Mouse (Mus musculus) midbrain, embryonic 16.5 days (tissue): Measurements from ENCODE around the gene Snx25. TPM values are rescaled to one million over a fixed set of nuclear protein-coding genes. Genes with fewer than 3 reads are reported as not detected.

Source experiments
- ATAC-seq: fragments of 200-750 bp; cut with Nextera tagmentation; 2 replicates; pipeline ENCODE4 v1.8.0; 2017; ENCODE audit warnings: moderate TSS enrichment
- H3K27ac ChIP-seq: fragments of 300-500 bp; sonication (generic); 2 replicates; pipeline ENCODE4 v1.5.1; 2014; ENCODE audit warnings: mild to moderate bottlenecking, low read length, mixed read lengths
- H3K27me3 ChIP-seq: fragments of 300-500 bp; sonication (generic); 2 replicates; pipeline ENCODE4 v1.6.1; 2014; ENCODE audit warnings: low read depth, low read length, mixed read lengths; ENCODE audit not compliant: control insufficient read depth, insufficient read depth
- H3K36me3 ChIP-seq: fragments of 300-500 bp; sonication (generic); 2 replicates; pipeline ENCODE4 v1.6.1; 2014; ENCODE audit warnings: mild to moderate bottlenecking, low read length, moderate library complexity, mixed read lengths; ENCODE audit not compliant: control insufficient read depth, insufficient read depth
- H3K4me1 ChIP-seq: fragments of 300-500 bp; sonication (generic); 2 replicates; pipeline ENCODE4 v1.6.1; 2014; ENCODE audit warnings: mild to moderate bottlenecking, low read length, mixed read lengths; ENCODE audit not compliant: control insufficient read depth, insufficient read depth
- H3K4me2 ChIP-seq: fragments of 300-500 bp; sonication (generic); 2 replicates; pipeline ENCODE4 v1.6.1; 2014; ENCODE audit warnings: mild to moderate bottlenecking, low read length, mixed read lengths
- H3K4me3 ChIP-seq: fragments of 300-500 bp; sonication (generic); 2 replicates; pipeline ENCODE4 v1.5.1; 2014; ENCODE audit warnings: low read depth, mild to moderate bottlenecking, low read length, moderate library complexity, mixed read lengths
- H3K9ac ChIP-seq: fragments of 300-500 bp; sonication (generic); 2 replicates; pipeline ENCODE4 v1.6.1; 2014; ENCODE audit warnings: low read depth, low read length, mixed read lengths
- H3K9me3 ChIP-seq: fragments of 300-500 bp; sonication (generic); replicated peaks from 2 replicates; pipeline ENCODE4 v1.6.1; 2014; ENCODE audit warnings: mild to moderate bottlenecking, low read length, mixed read lengths; ENCODE audit not compliant: control insufficient read depth, poor library complexity, severe bottlenecking
- WGBS: fragments of 180-500 bp; shearing (Covaris S2); extraction: QIAGEN DNeasy Blood & Tissue Kit; methylation state at CpG from one replicate; pipeline ENCODE4 v1.1.7; 2014; 5-methylcytosine and 5-hydroxymethylcytosine counted together
- polyA plus RNA-seq: library from polyadenylated mRNA; unstranded; fragments of >200 nt; fragmentation: Nextera tagmentation; extraction: Ambion mirVana; gene quantifications from 2 replicates; pipeline ENCODE4 v1.2.1, GENCODE M21; 2015

Snx25 gene
- polyA plus RNA-seq: 9.3 and 10.1 TPM in 2 replicates

GRCm38 (mm10) chr8:46152064-46153031, at the start of gene Snx25:
Gene Snx25, minus strand, starts transcription at chr8:46152159.
- no peaks in the 10 kb centered on the region for H3K9me3 ChIP-seq
- H3K36me3 ChIP-seq: no peaks in the 10 kb centered on the region
- peak within 1 kb of the TSS; percentile 76 for H3K27ac ChIP-seq
- 3% methylated on average over 62 of the region's 103 CpGs for WGBS
- peak; percentile 88 for ATAC-seq
- H3K4me2 ChIP-seq: peak within 1 kb of the TSS; percentile 78
- H3K9ac ChIP-seq: peak within 1 kb of the TSS; percentile 90
- H3K4me3 ChIP-seq: peak within 1 kb of the TSS; percentile 81
- H3K27me3 ChIP-seq: no peaks in the 10 kb centered on the region
- peaks cover 17% of the 10 kb centered on the region for H3K4me1 ChIP-seq

GRCm38 (mm10) chr8:46197673-46198072, 45.7 kb upstream of the Snx25 start:
- H3K9me3 ChIP-seq: no peaks in the 10 kb centered on the region
- WGBS: 90% methylated on average over 5 of the region's 5 CpGs
- H3K27me3 ChIP-seq: no peaks in the 10 kb centered on the region
- ATAC-seq: no peak
- H3K27ac ChIP-seq: no peak overlapping the region
- H3K36me3 ChIP-seq: peaks cover 3% of the 10 kb centered on the region; the same call in 1 of the 2 replicates
- H3K4me3 ChIP-seq: no peak overlapping the region
- H3K4me1 ChIP-seq: no peaks in the 10 kb centered on the region
- H3K4me2 ChIP-seq: no peak overlapping the region
- no peak overlapping the region for H3K9ac ChIP-seq

- H3K27me3 ChIP-seq: no peaks in the 10 kb centered on the region
- H3K4me3 ChIP-seq: no peak overlapping the region
- no peak overlapping the region for H3K9ac ChIP-seq
- H3K36me3 ChIP-seq: peaks cover 3% of the 10 kb centered on the region; the same call in 1 of the 2 replicates
- H3K4me2 ChIP-seq: no peak overlapping the region
- 98% methylated on average over 3 of the region's 3 CpGs for WGBS
- no peak for ATAC-seq
- H3K4me1 ChIP-seq: no peaks in the 10 kb centered on the region
- H3K27ac ChIP-seq: no peak overlapping the region
- no peaks in the 10 kb centered on the region for H3K9me3 ChIP-seq
Measured at GRCm38 (mm10) chr8:46196877-46197276, 44.9 kb upstream of the Snx25 start.

- no peak for ATAC-seq
- Histone ChIP-seq H3K27ac (no peak overlapping the region), H3K4me2 (no peak overlapping the region), H3K9ac (no peak overlapping the region), H3K36me3 (peaks cover 3% of the 10 kb centered on the region; the same call in 1 of the 2 replicates), H3K4me3 (no peak overlapping the region), H3K9me3 (no peaks in the 10 kb centered on the region), H3K4me1 (no peaks in the 10 kb centered on the region), H3K27me3 (no peaks in the 10 kb centered on the region)
- 90% methylated on average over 8 of the region's 8 CpGs for WGBS
Measured at GRCm38 (mm10) chr8:46193100-46193499, 41.1 kb upstream of the Snx25 start.

GRCm38 (mm10) chr8:46185361-46185760, 33.4 kb upstream of the Snx25 start:
- H3K4me1 ChIP-seq: no peaks in the 10 kb centered on the region
- no peak overlapping the region for H3K9ac ChIP-seq
- no peaks in the 10 kb centered on the region for H3K9me3 ChIP-seq
- no peak for ATAC-seq
- H3K27ac ChIP-seq: no peak overlapping the region
- 3% methylated on average over 2 of the region's 2 CpGs for WGBS
- H3K36me3 ChIP-seq: no peaks in the 10 kb centered on the region
- no peaks in the 10 kb centered on the region for H3K27me3 ChIP-seq
- no peak overlapping the region for H3K4me3 ChIP-seq
- no peak overlapping the region for H3K4me2 ChIP-seq

GRCm38 (mm10) chr8:46180136-46180535, 28.2 kb upstream of the Snx25 start:
- H3K9me3 ChIP-seq: no peaks in the 10 kb centered on the region
- no peaks in the 10 kb centered on the region for H3K27me3 ChIP-seq
- ATAC-seq: no peak
- no peak overlapping the region for H3K27ac ChIP-seq
- no peak overlapping the region for H3K9ac ChIP-seq
- no peak overlapping the region for H3K4me3 ChIP-seq
- H3K36me3 ChIP-seq: peaks cover 2% of the 10 kb centered on the region; the same call in 1 of the 2 replicates
- H3K4me1 ChIP-seq: no peaks in the 10 kb centered on the region
- WGBS: 97% methylated on average over 7 of the region's 7 CpGs
- H3K4me2 ChIP-seq: no peak overlapping the region

- Histone ChIP-seq H3K4me2 (no peak overlapping the region), H3K4me1 (no peaks in the 10 kb centered on the region), H3K4me3 (no peak overlapping the region), H3K36me3 (peaks cover 13% of the 10 kb centered on the region), H3K9ac (no peak overlapping the region), H3K9me3 (no peaks in the 10 kb centered on the region), H3K27ac (no peak overlapping the region), H3K27me3 (no peaks in the 10 kb centered on the region)
- WGBS: 78% methylated on average over 2 of the region's 2 CpGs
- ATAC-seq: no peak
Measured at GRCm38 (mm10) chr8:46173651-46174050, 21.7 kb upstream of the Snx25 start.

- Histone ChIP-seq H3K27ac (peak overlapping the region; percentile 90), H3K36me3 (no peaks in the 10 kb centered on the region), H3K4me3 (peak overlapping the region; percentile 78), H3K27me3 (no peaks in the 10 kb centered on the region), H3K9me3 (no peaks in the 10 kb centered on the region), H3K4me1 (peaks cover 15% of the 10 kb centered on the region), H3K4me2 (peak overlapping the region; percentile 74), H3K9ac (peak overlapping the region; percentile 92)
- peak; percentile 17 for ATAC-seq
- WGBS: 2% methylated on average over 21 of the region's 25 CpGs
Measured at GRCm38 (mm10) chr8:46163870-46164190, 11.9 kb upstream of the Snx25 start.
